ENCODE assay signal across 8 mouse cellular contexts in the genomic region with DNA sequence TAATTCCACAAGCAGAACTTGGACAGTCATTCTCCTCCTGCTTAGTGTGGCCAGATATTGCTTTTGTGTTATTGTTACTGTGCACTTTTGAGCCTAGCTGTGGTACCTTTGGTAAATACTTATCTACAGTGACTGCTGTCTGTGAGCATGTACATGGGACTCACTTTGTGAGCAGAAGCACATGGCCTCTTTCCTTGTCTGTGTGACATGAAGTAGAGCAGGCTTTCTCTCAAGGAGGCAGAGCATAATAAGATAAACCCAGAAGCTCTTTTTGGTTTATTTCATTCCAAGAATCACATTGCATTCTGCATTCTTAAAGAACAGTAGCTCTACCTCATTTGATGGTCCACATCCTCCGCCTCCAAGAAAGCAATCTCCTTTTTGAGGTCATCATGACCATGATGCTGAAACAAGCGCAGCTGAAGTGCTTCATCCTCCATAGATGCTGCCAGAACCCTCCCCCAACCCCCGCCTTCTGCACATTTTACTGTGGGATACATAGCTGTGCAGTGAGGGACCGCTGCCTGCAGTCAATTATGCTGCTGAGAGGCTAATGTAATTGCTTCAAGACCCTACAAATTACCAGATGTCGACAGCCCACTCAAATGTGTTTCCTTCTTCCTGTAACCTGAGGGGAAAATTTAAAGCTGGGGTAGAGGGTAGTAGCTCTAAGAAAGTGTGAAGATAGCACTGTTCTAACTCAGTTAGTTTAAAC.
DNase-seq lines count a peak whose midpoint lies in the region; ATAC-seq lines count a peak whose summit lies in the region.

No protein-coding gene starts in this region.

- no peak overlapping the region for H3K9ac ChIP-seq in hindbrain, embryonic 14.5 days
- H3K9ac ChIP-seq in neural tube, embryonic 12.5 days, result no peak overlapping the region

- H3K9me3 ChIP-seq in hindbrain, embryonic 14.5 days (ENCODE audit: control insufficient read depth, low read length), result no peaks in the 10 kb centered on the region
- H3K9me3 ChIP-seq in neural tube, embryonic 12.5 days, result no peaks in the 10 kb centered on the region

- peaks cover 6% of the 10 kb centered on the region for H3K4me1 ChIP-seq in hindbrain, embryonic 14.5 days (replicated peaks; ENCODE audit: control insufficient read depth, insufficient read depth, low read length)
- 0 out of 2 replicates have a peak, but pooled peaks cover 6% of the 10 kb centered on the region for H3K4me1 ChIP-seq in neural tube, embryonic 12.5 days

- no peaks in the 10 kb centered on the region for H3K27me3 ChIP-seq in hindbrain, embryonic 14.5 days (ENCODE audit: control insufficient read depth, insufficient read depth, low read length)
- H3K27me3 ChIP-seq in neural tube, embryonic 12.5 days (replicated peaks), result no peaks in the 10 kb centered on the region

- H3K36me3 ChIP-seq in hindbrain, embryonic 14.5 days (replicated peaks; ENCODE audit: control insufficient read depth, insufficient read depth), result no peaks in the 10 kb centered on the region
- no peaks in the 10 kb centered on the region for H3K36me3 ChIP-seq in neural tube, embryonic 12.5 days

- H3K4me3 ChIP-seq in hindbrain, embryonic 14.5 days (replicated peaks; ENCODE audit: low read length), result no peak overlapping the region
- H3K4me3 ChIP-seq in neural tube, embryonic 12.5 days, result no peak overlapping the region

- ATAC-seq in hindbrain, embryonic 14.5 days (ENCODE audit: low FRiP score), result 0 out of 2 replicates have a peak, but pooled peaks have one; percentile 78
- peak; percentile 82 for ATAC-seq in neural tube, embryonic 12.5 days (ENCODE audit: low FRiP score, low read depth)

- intact Hi-C loops in heart, postnatal 25 days (cut with DNase I), result no loop called here

- H3K4me2 ChIP-seq in hindbrain, embryonic 14.5 days (replicated peaks), result no peak overlapping the region
- H3K4me2 ChIP-seq in neural tube, embryonic 12.5 days (replicated peaks), result no peak overlapping the region

- WGBS in hindbrain, embryonic 14.5 days, result 35% methylated on average over 5 of the region's 5 CpGs
- WGBS in neural tube, embryonic 12.5 days, result 41% methylated on average over 5 of the region's 5 CpGs

- peak overlapping the region; percentile 40 for H3K27ac ChIP-seq in hindbrain, embryonic 14.5 days
- H3K27ac ChIP-seq in neural tube, embryonic 12.5 days, result peak overlapping the region; percentile 42; the same call in 1 of the 2 replicates

- DNase-seq in heart, adult 18-20 months, result peak; percentile 7 to 36
- DNase-seq in heart, postnatal 25 days (ENCODE audit: low spot score), result no peak
- DNase-seq in embryo, embryonic 9.5 days (ENCODE audit: extremely low spot score), result peak; percentile 52
- DNase-seq in hindbrain, embryonic 14.5 days (ENCODE audit: low spot score), result no peak
- no peak for DNase-seq in thymus, postnatal 36 days
- DNase-seq in lung, adult 18-20 months, result no peak
- no peak for DNase-seq in natural killer cell, adult 2 months (ENCODE audit: low spot score in 2 of 2)

Comparison
In these comparisons a context has a peak if more than half of its experiments do, and no peak if none do; other contexts are left out.
1. DNase-seq: peak in heart, adult 18-20 months (2 of 2) and embryo, embryonic 9.5 days (single experiment); none in heart, postnatal 25 days (single experiment), hindbrain, embryonic 14.5 days (single experiment), thymus, postnatal 36 days (0 of 2), lung, adult 18-20 months (0 of 2) and natural killer cell, adult 2 months (0 of 2).